Mouse (Mus musculus) hindbrain, embryonic 12.5 days (tissue): ENCODE data around the gene Traf1. TPM values are rescaled to one million over a fixed set of nuclear protein-coding genes. Genes with fewer than 3 reads are reported as not detected.

Source experiments
- ATAC-seq: fragments of 200-750 bp; cut with Nextera tagmentation; 2 replicates; pipeline ENCODE4 v1.8.0; 2017; ENCODE audit warnings: moderate TSS enrichment; ENCODE audit not compliant: low FRiP score
- H3K27ac ChIP-seq: fragments of 300-500 bp; sonication (generic); 2 replicates; pipeline ENCODE4 v1.5.1; 2016; ENCODE audit warnings: mild to moderate bottlenecking
- H3K27me3 ChIP-seq: fragments of 300-500 bp; sonication (generic); 2 replicates; pipeline ENCODE4 v1.6.1; 2016; ENCODE audit warnings: mild to moderate bottlenecking
- H3K36me3 ChIP-seq: fragments of 300-500 bp; sonication (generic); 2 replicates; pipeline ENCODE4 v1.6.1; 2016; ENCODE audit warnings: mild to moderate bottlenecking
- H3K4me1 ChIP-seq: fragments of 300-500 bp; sonication (generic); 2 replicates; pipeline ENCODE4 v1.6.1; 2016
- H3K4me2 ChIP-seq: fragments of 300-500 bp; sonication (generic); replicated peaks from 2 replicates; pipeline ENCODE4 v1.6.1; 2016; ENCODE audit warnings: mild to moderate bottlenecking
- H3K4me3 ChIP-seq: fragments of 300-500 bp; sonication (generic); 2 replicates; pipeline ENCODE4 v1.5.1; 2016; ENCODE audit warnings: mild to moderate bottlenecking
- H3K9ac ChIP-seq: fragments of 300-500 bp; sonication (generic); 2 replicates; pipeline ENCODE4 v1.6.1; 2016; ENCODE audit warnings: mild to moderate bottlenecking, moderate library complexity
- H3K9me3 ChIP-seq: fragments of 300-500 bp; sonication (generic); replicated peaks from 2 replicates; pipeline ENCODE4 v1.6.1; 2016; ENCODE audit warnings: mild to moderate bottlenecking
- WGBS: fragments of 180-500 bp; shearing (Covaris S2); methylation state at CpG from one replicate; pipeline ENCODE4 v1.1.7; 2016; 5-methylcytosine and 5-hydroxymethylcytosine counted together
- polyA plus RNA-seq: library from polyadenylated mRNA; unstranded; fragments of >200 nt; fragmentation: Nextera tagmentation; extraction: Ambion mirVana; gene quantifications from 2 replicates; pipeline ENCODE4 v1.2.1, GENCODE M21; 2016

The Traf1 gene
- polyA plus RNA-seq, 1 experiment from 2014 or later = 1.1 TPM

- H3K27ac ChIP-seq = no peak overlapping the region
- ATAC-seq = no peak
- H3K4me2 ChIP-seq = no peak overlapping the region
- WGBS = 29% methylated on average over 2 of the region's 2 CpGs
- no peaks in the 10 kb centered on the region for H3K36me3 ChIP-seq
- no peak overlapping the region for H3K4me3 ChIP-seq
- no peaks in the 10 kb centered on the region for H3K9me3 ChIP-seq
- H3K27me3 ChIP-seq = no peaks in the 10 kb centered on the region
- no peaks in the 10 kb centered on the region for H3K4me1 ChIP-seq
- H3K9ac ChIP-seq = no peak overlapping the region
Measured at GRCm38 (mm10) chr2:34922729-34923128, 38.8 kb downstream of the Traf1 start.

- ATAC-seq = no peak
- Histone ChIP-seq H3K27me3 (peaks cover 4% of the 10 kb centered on the region), H3K36me3 (no peaks in the 10 kb centered on the region), H3K4me2 (no peak overlapping the region), H3K4me1 (no peaks in the 10 kb centered on the region), H3K4me3 (no peak overlapping the region), H3K9ac (no peak overlapping the region), H3K27ac (no peak overlapping the region), H3K9me3 (no peaks in the 10 kb centered on the region)
- WGBS = 67% methylated on average over 2 of the region's 2 CpGs
Measured at GRCm38 (mm10) chr2:34920144-34920543, 41.4 kb downstream of the Traf1 start.

GRCm38 (mm10) chr2:34915103-34915502 is 46.5 kb downstream of the Traf1 start:
- 49% methylated on average over 2 of the region's 2 CpGs for WGBS
- Histone ChIP-seq H3K4me1 (peaks cover 19% of the 10 kb centered on the region), H3K27me3 (peaks cover 43% of the 10 kb centered on the region), H3K4me2 (no peak overlapping the region; the same call in 1 of the 2 replicates), H3K27ac (no peak overlapping the region), H3K9ac (no peak overlapping the region), H3K4me3 (0 out of 2 replicates have a peak overlapping the region, but pooled peaks have one; percentile 63), H3K9me3 (no peaks in the 10 kb centered on the region), H3K36me3 (no peaks in the 10 kb centered on the region)
- no peak for ATAC-seq

GRCm38 (mm10) chr2:34914823-34915082 is 46.8 kb downstream of the Traf1 start:
- no peak; the same call in 1 of the 2 replicates for ATAC-seq
- Histone ChIP-seq H3K27me3 (peaks cover 43% of the 10 kb centered on the region), H3K9me3 (no peaks in the 10 kb centered on the region), H3K4me2 (peak overlapping the region; percentile 99; the same call in 1 of the 2 replicates), H3K4me1 (peaks cover 19% of the 10 kb centered on the region), H3K9ac (no peak overlapping the region), H3K36me3 (no peaks in the 10 kb centered on the region), H3K27ac (no peak overlapping the region), H3K4me3 (peak overlapping the region; percentile 63; the same call in 1 of the 2 replicates)
- 15% methylated on average over 2 of the region's 2 CpGs for WGBS

- no peaks in the 10 kb centered on the region for H3K36me3 ChIP-seq
- ATAC-seq = peak; percentile 66
- H3K4me3 ChIP-seq = peak overlapping the region; percentile 63
- peaks cover 43% of the 10 kb centered on the region for H3K27me3 ChIP-seq
- no peaks in the 10 kb centered on the region for H3K9me3 ChIP-seq
- peak overlapping the region; percentile 99 for H3K4me2 ChIP-seq
- no peak overlapping the region for H3K27ac ChIP-seq
- H3K9ac ChIP-seq = peak overlapping the region; percentile 70
- WGBS = 3% methylated on average over 43 of the region's 50 CpGs
- peaks cover 19% of the 10 kb centered on the region for H3K4me1 ChIP-seq
Measured at GRCm38 (mm10) chr2:34914069-34914822, 47.3 kb downstream of the Traf1 start.

- ATAC-seq = peak; percentile 42; the same call in 1 of the 2 replicates
- H3K9me3 ChIP-seq = no peaks in the 10 kb centered on the region
- WGBS = under 1% methylated on average over 56 of the region's 64 CpGs
- H3K36me3 ChIP-seq = no peaks in the 10 kb centered on the region
- peaks cover 19% of the 10 kb centered on the region for H3K4me1 ChIP-seq
- no peak within 1 kb of the TSS for H3K27ac ChIP-seq
- H3K27me3 ChIP-seq = peaks cover 43% of the 10 kb centered on the region
- H3K4me3 ChIP-seq = peak within 1 kb of the TSS; percentile 63
- H3K4me2 ChIP-seq = peak within 1 kb of the TSS; percentile 99
- H3K9ac ChIP-seq = peak within 1 kb of the TSS; percentile 70
Measured at GRCm38 (mm10) chr2:34913218-34914068, 48.1 kb downstream of the Traf1 start, which contains the start of gene Phf19. TSS of gene Phf19 (minus strand) at chr2:34914026.

- Histone ChIP-seq H3K36me3 (no peaks in the 10 kb centered on the region), H3K9me3 (no peaks in the 10 kb centered on the region), H3K4me2 (peak overlapping the region; percentile 99), H3K9ac (no peak overlapping the region), H3K27me3 (peaks cover 43% of the 10 kb centered on the region), H3K27ac (no peak overlapping the region), H3K4me3 (0 out of 2 replicates have a peak overlapping the region, but pooled peaks have one; percentile 63), H3K4me1 (peaks cover 19% of the 10 kb centered on the region)
- 39% methylated on average over 7 of the region's 7 CpGs for WGBS
- no peak for ATAC-seq
Measured at GRCm38 (mm10) chr2:34912613-34913012, 49.0 kb downstream of the Traf1 start.

GRCm38 (mm10) chr2:34911871-34912270 is 49.7 kb downstream of the Traf1 start:
- Histone ChIP-seq H3K27me3 (peaks cover 43% of the 10 kb centered on the region), H3K4me3 (no peak overlapping the region), H3K4me2 (no peak overlapping the region), H3K9ac (no peak overlapping the region), H3K4me1 (peaks cover 24% of the 10 kb centered on the region), H3K36me3 (no peaks in the 10 kb centered on the region), H3K9me3 (no peaks in the 10 kb centered on the region), H3K27ac (no peak overlapping the region)
- WGBS = 81% methylated on average over 5 of the region's 5 CpGs
- ATAC-seq = no peak

- Histone ChIP-seq H3K9me3 (no peaks in the 10 kb centered on the region), H3K4me3 (no peak overlapping the region), H3K4me2 (no peak overlapping the region), H3K36me3 (no peaks in the 10 kb centered on the region), H3K27me3 (peaks cover 35% of the 10 kb centered on the region), H3K27ac (no peak overlapping the region), H3K9ac (no peak overlapping the region), H3K4me1 (peaks cover 25% of the 10 kb centered on the region)
- no peak for ATAC-seq
- 92% methylated on average over 4 of the region's 4 CpGs for WGBS
Measured at GRCm38 (mm10) chr2:34909719-34910118, 51.9 kb downstream of the Traf1 start.

- no peak overlapping the region for H3K9ac ChIP-seq
- WGBS = 44% methylated on average over 12 of the region's 12 CpGs
- H3K27me3 ChIP-seq = peaks cover 8% of the 10 kb centered on the region
- H3K27ac ChIP-seq = no peak overlapping the region
- peaks cover 15% of the 10 kb centered on the region for H3K4me1 ChIP-seq
- H3K4me2 ChIP-seq = no peak overlapping the region
- no peak for ATAC-seq
- H3K4me3 ChIP-seq = no peak overlapping the region
- H3K9me3 ChIP-seq = no peaks in the 10 kb centered on the region
- H3K36me3 ChIP-seq = no peaks in the 10 kb centered on the region
Measured at GRCm38 (mm10) chr2:34906861-34907604, 54.5 kb downstream of the Traf1 start.

GRCm38 (mm10) chr2:34906426-34906825 is 55.1 kb downstream of the Traf1 start:
- 58% methylated on average over 6 of the region's 6 CpGs for WGBS
- no peak overlapping the region for H3K9ac ChIP-seq

More at GRCm38 (mm10) chr2:34906426-34906825, 55.1 kb downstream of the Traf1 start:
- H3K4me2 ChIP-seq = no peak overlapping the region
- no peak for ATAC-seq
- H3K9me3 ChIP-seq = no peaks in the 10 kb centered on the region
- no peaks in the 10 kb centered on the region for H3K36me3 ChIP-seq
- no peak overlapping the region for H3K4me3 ChIP-seq
- H3K27me3 ChIP-seq = peaks cover 3% of the 10 kb centered on the region; the same call in 1 of the 2 replicates
- no peak overlapping the region for H3K27ac ChIP-seq
- H3K4me1 ChIP-seq = peaks cover 15% of the 10 kb centered on the region
